Mouse (Mus musculus): ENCODE measurements around the gene Kcnc2.

The Kcnc2 gene

GRCm38 (mm10) chr10:112394399-112394970, 123.6 kb downstream of the Kcnc2 start:
- DNase-seq (ENCODE audit: low spot score), result no peak

DNA sequence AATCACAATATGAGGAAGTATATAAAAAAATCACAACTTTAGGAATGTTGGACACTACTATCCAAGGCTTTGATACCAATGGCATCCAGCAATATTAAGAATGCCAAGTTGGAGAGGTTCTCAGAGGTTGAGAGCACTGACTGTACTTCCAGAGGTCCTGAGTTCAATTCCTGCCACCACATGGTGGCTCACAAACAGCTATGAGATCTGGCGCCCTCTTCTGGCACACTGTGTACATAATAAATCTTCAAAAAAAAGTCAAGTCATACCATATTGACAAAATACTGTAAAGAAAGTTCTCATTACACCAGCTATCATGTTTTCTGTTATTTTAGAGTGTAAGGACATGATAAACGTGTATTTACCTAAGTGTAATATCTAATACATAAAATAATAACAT, 126.3 kb downstream of the Kcnc2 start:
- DNase-seq (ENCODE audit: low spot score), result no peak

- DNase-seq (ENCODE audit: low spot score), result no peak
Observed at GRCm38 (mm10) chr10:112400591-112401404, 129.9 kb downstream of the Kcnc2 start.

DNA sequence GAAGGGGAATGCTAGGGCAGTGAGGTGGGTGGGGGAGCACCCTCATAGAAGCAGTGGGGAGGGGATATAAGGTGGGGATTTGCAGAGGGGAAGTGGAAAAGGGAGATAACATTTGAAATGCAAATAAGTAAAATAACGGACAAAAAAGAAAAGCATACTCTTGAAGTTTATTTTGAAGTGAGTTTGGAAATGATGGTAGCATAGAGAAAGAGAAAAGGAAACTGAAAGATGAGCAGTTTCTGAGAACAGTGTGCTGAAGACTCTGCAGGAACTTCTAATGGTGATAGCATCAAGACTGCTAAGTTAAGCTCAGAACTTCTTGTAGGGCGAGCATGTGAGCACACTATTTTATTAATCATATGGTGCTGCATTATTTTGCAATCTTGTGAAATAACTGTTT, 138.6 kb downstream of the Kcnc2 start:
- no peak for DNase-seq (ENCODE audit: low spot score)

- no peak for DNase-seq (ENCODE audit: low spot score)
Observed at GRCm38 (mm10) chr10:112423327-112423726, 152.4 kb downstream of the Kcnc2 start.

DNA sequence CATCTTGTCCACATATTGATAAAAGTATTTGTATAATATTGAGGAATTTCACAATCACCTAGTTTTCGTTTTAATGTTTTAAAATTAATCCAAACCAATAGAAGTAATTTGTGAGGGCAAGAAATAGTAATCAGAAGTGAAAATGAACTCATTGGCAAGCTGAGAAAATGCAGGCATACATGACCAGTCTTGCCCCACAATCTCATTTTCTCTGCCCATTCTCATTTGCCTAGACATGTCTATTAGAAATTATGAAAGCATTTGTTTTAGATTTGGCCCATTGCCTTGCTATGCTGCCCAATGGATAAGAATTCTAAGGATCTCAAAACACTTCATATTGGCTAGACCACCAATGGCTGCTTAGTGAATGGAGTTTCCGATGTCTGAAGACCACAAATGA, 166.0 kb downstream of the Kcnc2 start:
- DNase-seq (ENCODE audit: low spot score), result no peak

- no peak for DNase-seq (ENCODE audit: low spot score)
Observed at GRCm38 (mm10) chr10:112444640-112445039, 173.7 kb downstream of the Kcnc2 start.

DNA sequence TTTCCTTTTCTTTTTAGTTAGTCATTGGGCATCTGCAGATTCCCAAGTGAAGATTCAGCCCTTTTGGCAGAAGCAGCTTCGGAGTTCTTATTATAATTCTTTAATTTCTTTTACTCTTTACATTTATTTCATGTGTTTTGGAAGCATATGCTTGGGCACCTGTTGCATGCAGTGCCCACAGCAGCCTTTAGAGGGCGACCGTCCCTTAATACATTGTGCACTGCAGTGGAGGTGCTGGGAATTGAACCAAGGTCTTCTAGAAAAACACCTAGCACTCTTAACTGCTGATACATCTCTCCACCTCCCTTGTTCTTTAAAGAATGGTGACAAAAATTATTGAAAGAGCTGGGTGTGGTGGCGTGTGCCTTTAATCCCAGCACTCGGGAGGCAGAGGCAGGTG, 180.0 kb downstream of the Kcnc2 start:
- DNase-seq (ENCODE audit: low spot score), result no peak

DNA sequence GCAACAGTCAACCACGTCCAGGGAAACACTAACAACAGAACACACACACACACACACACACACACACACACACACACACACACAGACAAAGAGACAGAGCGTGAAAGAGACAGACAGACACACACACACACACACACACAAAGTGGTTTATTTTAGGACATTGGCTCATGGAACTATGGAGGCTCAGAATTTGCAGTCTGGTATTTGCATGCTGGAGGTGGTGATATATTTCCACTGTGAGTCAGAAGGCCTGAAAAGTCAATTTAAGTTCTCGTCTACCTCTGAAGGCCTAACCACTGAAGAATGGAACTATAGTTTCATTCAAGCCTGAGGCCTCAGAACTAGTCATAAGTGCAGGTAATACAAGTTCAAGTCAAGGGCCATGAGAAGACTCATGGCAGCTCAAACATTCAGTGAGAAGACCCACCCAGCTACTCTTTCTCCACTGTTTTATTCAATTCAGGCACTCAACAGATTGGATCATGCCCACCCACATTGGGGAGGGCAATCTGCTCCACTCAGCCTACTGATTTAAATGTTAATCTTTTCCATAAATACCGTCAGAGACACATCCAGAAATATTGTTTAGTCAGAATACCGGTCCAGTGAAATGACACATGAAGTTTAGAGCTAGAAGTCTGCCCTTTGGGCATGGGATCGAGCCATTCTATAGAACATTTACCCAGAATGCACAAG, 197.9 kb downstream of the Kcnc2 start:
- no peak for DNase-seq (ENCODE audit: low spot score)

- DNase-seq (ENCODE audit: low spot score), result no peak
Observed at GRCm38 (mm10) chr10:112474122-112474810, 203.3 kb downstream of the Kcnc2 start.

GRCm38 (mm10) chr10:112481461-112481860, 210.5 kb downstream of the Kcnc2 start:
- no peak for DNase-seq (ENCODE audit: low spot score)

GRCm38 (mm10) chr10:112481921-112482607, 211.1 kb downstream of the Kcnc2 start:
- no peak for DNase-seq (ENCODE audit: low spot score)

DNA sequence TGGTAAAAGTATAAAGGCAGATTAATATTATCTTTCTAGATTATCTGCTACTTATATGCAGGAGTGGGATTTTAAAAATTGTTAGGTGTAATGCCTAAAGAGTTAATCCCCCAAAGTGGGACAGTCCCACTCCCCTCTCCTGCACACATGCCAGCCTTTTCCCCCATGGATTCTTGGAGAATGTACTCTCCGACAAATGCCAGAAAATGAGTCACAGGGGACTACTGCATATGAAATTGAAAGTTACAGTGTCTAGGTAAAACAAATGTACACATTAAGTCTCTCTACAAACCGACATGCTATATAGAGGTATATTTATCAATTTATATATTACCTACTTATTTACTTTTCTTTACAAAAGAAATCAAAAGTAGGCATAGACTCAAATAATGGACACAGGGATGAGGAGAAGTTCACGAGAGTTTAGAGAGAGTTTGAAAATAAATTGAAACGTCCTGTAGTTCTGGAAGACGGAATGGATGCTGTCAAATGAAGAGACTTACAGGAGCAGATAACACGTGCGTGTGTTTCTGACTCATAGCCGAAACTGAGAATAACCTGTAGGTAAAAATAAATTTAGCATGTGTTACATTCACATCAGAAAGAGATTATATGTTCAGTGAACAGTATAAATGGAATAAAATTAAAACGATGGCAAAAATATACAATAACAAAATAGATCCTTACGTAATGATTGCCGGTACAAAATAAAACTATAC, 213.6 kb downstream of the Kcnc2 start:
- no peak for DNase-seq (ENCODE audit: low spot score)

DNA sequence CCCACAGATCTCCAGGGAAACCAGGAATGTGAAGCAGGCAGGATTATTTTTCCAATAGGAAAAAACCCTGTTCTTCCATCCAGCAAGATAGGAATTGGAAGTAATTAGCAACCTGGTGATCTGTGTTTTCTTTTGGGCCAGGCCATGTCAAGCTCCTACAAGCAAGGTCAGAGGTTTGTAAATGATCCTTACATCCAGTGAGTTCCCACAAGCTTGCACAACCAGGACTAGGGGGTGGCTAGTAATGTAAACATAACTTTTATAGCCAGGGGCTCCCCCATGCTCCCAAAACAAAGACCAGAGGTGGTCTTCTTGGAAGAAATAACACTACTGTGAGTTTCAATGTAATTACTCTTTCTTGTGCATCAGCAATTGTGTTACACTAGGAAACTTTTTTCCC, 214.9 kb downstream of the Kcnc2 start:
- no peak for DNase-seq (ENCODE audit: low spot score)

GRCm38 (mm10) chr10:112488751-112489150, 217.8 kb downstream of the Kcnc2 start:
- no peak for DNase-seq (ENCODE audit: low spot score)

All from urinary bladder, postnatal 10 days (tissue).